Mouse (Mus musculus): ENCODE measurements around the gene Cd59b. TPM values are rescaled to one million over a fixed set of nuclear protein-coding genes. Genes with fewer than 3 reads are reported as not detected.
"Not testable (repeated sequence)": the region's sequence is repeated elsewhere in the genome, so short reads cannot be mapped to it uniquely, and the experiment has no call there.

Gene Cd59b
- polyA plus RNA-seq, 1 experiment from 2014 or later = 3.8 TPM

DNA sequence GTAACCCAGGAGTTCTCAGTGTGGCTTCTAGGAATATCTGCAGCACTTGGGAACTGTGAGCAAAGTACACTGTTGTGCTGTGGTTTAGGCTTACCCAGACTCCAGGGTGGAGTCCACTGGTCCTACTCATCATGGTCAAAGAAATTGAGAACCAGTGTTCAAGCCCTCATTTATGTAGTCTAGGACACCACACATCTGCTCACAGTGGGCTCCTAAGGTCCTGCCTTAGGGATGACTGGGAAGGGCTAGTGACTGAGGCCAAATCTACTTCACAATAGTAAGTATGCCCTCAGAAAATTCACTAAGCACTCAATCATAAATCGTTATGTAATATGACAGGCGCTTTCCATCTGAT lies 29.6 kb downstream of the Cd59b start:
- 97% methylated on average over 2 of the region's 2 CpGs for WGBS
- H3K4me2 ChIP-seq = no peak overlapping the region
- H3K4me3 ChIP-seq (replicated peaks) = no peak overlapping the region
- H3K9me3 ChIP-seq (replicated peaks) = no peaks in the 10 kb centered on the region
- peaks cover 10% of the 10 kb centered on the region; the same call in 1 of the 2 replicates for H3K4me1 ChIP-seq
- H3K27ac ChIP-seq (replicated peaks) = no peak overlapping the region
- H3K27me3 ChIP-seq (replicated peaks) = no peaks in the 10 kb centered on the region
- no peaks in the 10 kb centered on the region for H3K36me3 ChIP-seq
- ATAC-seq (ENCODE audit: low FRiP score) = no peak
- no peak overlapping the region for H3K9ac ChIP-seq (replicated peaks)

DNA sequence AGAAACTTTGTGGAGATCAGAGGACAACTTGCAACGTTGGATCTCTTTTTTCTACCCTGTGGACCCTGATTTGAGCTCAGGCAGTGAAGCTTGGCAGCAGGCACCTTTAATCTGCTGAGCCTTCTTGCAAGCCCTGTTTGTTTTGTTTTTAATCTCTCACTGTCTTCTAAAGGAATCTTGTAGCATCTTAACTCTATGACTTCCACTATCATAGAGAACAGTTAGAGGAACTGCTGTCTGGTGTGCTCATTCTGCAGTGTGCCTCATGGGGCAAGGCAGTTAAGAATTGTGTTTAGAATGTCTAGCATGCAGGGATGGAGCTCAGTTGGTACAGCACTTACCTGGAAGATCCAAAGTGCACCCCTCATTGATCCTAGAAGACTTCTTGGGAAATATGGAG lies 30.3 kb downstream of the Cd59b start:
- Histone ChIP-seq H3K36me3 (no peaks in the 10 kb centered on the region), H3K4me1 (peaks cover 10% of the 10 kb centered on the region; the same call in 1 of the 2 replicates), H3K9ac (replicated peaks) (no peak overlapping the region), H3K27ac (replicated peaks) (no peak overlapping the region), H3K4me3 (replicated peaks) (no peak overlapping the region), H3K9me3 (replicated peaks) (no peaks in the 10 kb centered on the region), H3K27me3 (replicated peaks) (no peaks in the 10 kb centered on the region), H3K4me2 (no peak overlapping the region)
- ATAC-seq (ENCODE audit: low FRiP score) = no peak
- WGBS = 68% methylated on average over 1 of the region's 1 CpGs

DNA sequence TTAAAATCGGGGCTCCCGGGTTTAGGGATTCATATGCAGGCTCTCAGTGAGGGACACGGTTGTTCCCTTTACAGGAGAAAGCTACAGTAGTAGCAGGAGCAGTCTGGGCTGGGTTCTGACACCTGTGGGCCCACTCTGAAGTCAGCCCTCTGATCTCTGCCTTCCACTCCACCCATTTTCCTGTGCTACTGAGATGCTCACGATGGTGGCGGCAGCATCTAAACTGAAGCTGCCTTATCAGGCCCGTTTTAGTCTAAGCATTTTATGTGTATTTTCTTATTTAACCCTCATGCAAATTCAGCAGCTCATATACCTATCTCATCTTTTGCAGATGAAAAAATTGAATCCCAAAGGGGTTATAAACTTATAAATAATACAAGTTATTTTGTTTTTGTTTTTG lies 35.2 kb downstream of the Cd59b start:
- Histone ChIP-seq H3K27me3 (replicated peaks) (no peaks in the 10 kb centered on the region), H3K36me3 (no peaks in the 10 kb centered on the region), H3K4me1 (no peaks in the 10 kb centered on the region), H3K9ac (replicated peaks) (no peak overlapping the region), H3K4me2 (no peak overlapping the region), H3K4me3 (replicated peaks) (no peak overlapping the region), H3K9me3 (replicated peaks) (no peaks in the 10 kb centered on the region), H3K27ac (replicated peaks) (no peak overlapping the region)
- no peak for ATAC-seq (ENCODE audit: low FRiP score)
- 92% methylated on average over 6 of the region's 6 CpGs for WGBS

DNA sequence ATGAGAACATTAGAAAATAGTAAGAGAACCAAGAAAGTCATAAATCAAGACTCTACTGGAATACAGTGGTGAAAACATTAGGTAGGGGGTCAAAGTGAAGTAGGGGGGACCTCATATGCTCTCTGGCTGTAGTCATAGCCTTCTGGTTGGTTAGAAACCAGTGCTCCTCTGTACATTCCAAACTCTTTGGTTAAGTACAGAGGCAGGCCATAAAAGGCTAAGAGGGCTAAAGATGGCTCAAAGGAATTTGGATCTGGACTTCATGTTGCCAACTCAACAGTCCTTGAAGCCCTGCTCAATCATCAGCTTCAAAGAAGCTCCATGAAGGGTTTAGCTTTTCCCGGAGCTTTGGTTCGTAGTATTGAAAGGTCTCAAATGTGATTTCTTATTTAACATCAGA lies 39.4 kb downstream of the Cd59b start:
- H3K36me3 ChIP-seq; H3K27ac ChIP-seq (replicated peaks); H3K27me3 ChIP-seq (replicated peaks); H3K4me1 ChIP-seq; H3K9me3 ChIP-seq (replicated peaks); H3K4me2 ChIP-seq; H3K9ac ChIP-seq (replicated peaks); H3K4me3 ChIP-seq (replicated peaks); ATAC-seq (ENCODE audit: low FRiP score): not testable (repeated sequence)
- WGBS = 98% methylated on average over 2 of the region's 2 CpGs

DNA sequence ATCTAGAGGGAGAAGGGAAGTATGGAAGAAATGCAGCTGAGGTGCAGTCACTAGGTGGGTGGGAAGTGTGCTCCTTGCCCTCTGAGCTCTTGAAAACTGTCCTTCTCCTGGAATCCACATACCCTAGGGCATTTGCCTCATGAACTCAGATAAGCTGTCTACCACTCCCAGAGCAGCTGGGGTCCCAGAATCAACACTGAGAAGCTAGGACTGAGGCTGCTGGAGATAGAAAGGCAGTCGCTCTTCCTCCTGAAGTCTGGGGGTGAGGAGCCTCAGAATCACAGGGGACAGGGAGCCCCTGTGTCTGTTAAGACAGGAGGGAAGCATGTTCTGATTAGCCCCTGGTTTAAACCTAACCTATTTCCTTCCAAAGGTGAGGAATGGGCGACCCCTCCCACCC lies 39.9 kb downstream of the Cd59b start:
- Histone ChIP-seq H3K27ac (replicated peaks) (no peak overlapping the region), H3K4me1 (no peaks in the 10 kb centered on the region), H3K4me3 (replicated peaks) (no peak overlapping the region), H3K9me3 (replicated peaks) (no peaks in the 10 kb centered on the region), H3K9ac (replicated peaks) (no peak overlapping the region), H3K27me3 (replicated peaks) (no peaks in the 10 kb centered on the region), H3K4me2 (no peak overlapping the region), H3K36me3 (no peaks in the 10 kb centered on the region)
- no peak for ATAC-seq (ENCODE audit: low FRiP score)
- WGBS = 78% methylated on average over 2 of the region's 2 CpGs

DNA sequence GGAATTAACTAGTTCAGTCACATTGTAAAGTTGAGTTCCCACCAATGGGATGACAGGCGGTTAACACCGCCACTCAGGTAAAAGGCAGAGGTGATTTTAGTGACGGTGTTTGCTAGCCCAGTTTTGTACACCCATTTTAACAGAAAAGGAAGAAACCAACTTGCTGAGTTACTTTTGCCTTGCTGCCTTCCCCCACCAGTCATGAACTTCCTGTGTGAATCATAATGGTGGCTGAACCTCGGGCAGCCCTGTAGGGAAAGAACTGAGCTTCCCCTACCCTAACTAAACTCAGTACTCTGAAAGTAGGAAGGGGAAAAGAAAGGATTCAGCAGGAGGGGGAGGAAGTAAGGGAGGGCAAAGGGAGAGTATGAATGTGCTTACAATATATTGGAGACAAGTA lies 40.4 kb downstream of the Cd59b start:
- no peaks in the 10 kb centered on the region for H3K27me3 ChIP-seq (replicated peaks)
- H3K4me3 ChIP-seq (replicated peaks) = no peak overlapping the region
- 84% methylated on average over 4 of the region's 4 CpGs for WGBS
- no peaks in the 10 kb centered on the region for H3K36me3 ChIP-seq
- H3K9me3 ChIP-seq (replicated peaks) = no peaks in the 10 kb centered on the region
- H3K4me2 ChIP-seq = no peak overlapping the region
- no peak overlapping the region for H3K9ac ChIP-seq (replicated peaks)
- no peaks in the 10 kb centered on the region for H3K4me1 ChIP-seq
- H3K27ac ChIP-seq (replicated peaks) = no peak overlapping the region
- no peak for ATAC-seq (ENCODE audit: low FRiP score)

DNA sequence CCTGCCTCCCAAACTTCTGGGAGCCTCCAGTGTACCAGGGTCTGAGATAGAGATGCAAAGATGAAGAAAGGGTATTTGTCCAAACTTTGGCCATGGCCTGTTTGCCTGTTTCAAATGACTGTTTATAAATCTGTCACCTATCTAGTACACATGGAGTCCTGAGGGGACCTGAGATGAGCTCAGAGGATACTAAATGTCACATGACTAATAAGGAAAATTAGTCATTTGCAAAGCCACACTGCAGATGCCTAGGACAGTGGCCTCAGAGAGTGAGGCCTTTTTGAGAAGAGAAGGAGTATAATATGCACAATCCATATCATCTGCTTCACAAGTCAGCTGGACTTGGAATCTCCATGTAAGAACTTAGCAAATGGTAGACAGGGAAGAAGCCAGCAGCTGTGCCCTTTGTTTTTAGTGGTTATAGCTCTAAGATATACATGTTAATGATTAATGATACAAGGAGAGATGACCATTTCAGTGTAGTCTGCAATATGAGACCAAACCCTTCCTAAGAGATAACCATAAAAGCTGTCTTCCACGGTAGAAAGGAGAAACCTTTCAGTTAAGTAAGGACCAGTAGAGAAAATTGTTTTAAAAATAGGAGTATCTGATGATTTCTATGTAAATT lies 41.6 kb downstream of the Cd59b start:
- not testable (repeated sequence) for H3K4me1 ChIP-seq; H3K9me3 ChIP-seq (replicated peaks); H3K27me3 ChIP-seq (replicated peaks); H3K27ac ChIP-seq (replicated peaks); H3K4me3 ChIP-seq (replicated peaks); H3K9ac ChIP-seq (replicated peaks); ATAC-seq (ENCODE audit: low FRiP score); H3K4me2 ChIP-seq; H3K36me3 ChIP-seq
- WGBS = no CpG with 5 or more reads among the region's 1 CpGs

DNA sequence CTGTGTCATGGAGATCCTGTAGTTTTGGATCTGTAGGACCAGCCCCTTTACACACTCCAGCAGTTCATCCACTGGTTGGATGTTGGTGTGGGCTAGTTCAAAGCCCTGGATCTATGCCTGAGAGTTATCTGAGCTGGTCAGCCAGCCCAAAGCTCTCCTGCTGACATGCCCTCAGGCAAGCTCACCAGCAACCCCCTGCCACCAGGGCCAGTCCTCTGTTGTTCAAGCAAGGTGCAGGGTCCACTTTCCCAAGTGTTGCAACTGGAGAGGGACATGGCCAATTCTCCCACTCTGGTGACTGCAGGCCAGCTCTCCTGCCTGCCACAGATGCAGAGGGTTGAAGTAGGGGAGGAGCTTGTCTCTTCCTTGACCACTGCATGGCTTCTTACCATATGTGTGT lies 43.9 kb downstream of the Cd59b start:
- H3K9me3 ChIP-seq (replicated peaks); ATAC-seq (ENCODE audit: low FRiP score); H3K27ac ChIP-seq (replicated peaks); H3K4me2 ChIP-seq; H3K4me3 ChIP-seq (replicated peaks); H3K9ac ChIP-seq (replicated peaks); H3K4me1 ChIP-seq; H3K36me3 ChIP-seq; H3K27me3 ChIP-seq (replicated peaks): not testable (repeated sequence)

DNA sequence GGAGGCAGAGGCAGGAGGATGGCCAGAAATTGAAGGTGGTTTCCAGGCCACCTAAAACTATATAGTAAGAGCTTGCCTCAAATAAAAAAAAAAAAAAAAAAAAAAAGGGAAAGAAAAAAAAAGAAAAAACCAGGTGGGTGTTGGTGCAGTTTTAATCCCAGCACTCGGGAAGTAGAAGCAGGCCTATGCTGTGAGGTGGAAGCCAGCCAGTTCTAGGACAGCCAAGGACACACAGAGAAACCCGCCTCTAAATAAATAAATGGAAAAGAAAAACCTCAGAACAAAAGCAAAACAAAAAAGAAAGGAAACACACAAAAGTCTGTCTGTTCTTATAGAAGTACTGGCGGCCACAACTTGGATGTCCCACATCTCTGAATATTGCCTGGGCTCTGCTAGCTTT lies 45.2 kb downstream of the Cd59b start:
- WGBS = 67% methylated on average over 3 of the region's 3 CpGs
- Histone ChIP-seq H3K4me1 (no peaks in the 10 kb centered on the region), H3K4me2 (no peak overlapping the region), H3K9ac (replicated peaks) (no peak overlapping the region), H3K36me3 (no peaks in the 10 kb centered on the region), H3K27me3 (replicated peaks) (no peaks in the 10 kb centered on the region), H3K27ac (replicated peaks) (no peak overlapping the region), H3K9me3 (replicated peaks) (no peaks in the 10 kb centered on the region), H3K4me3 (replicated peaks) (no peak overlapping the region)
- no peak for ATAC-seq (ENCODE audit: low FRiP score)

DNA sequence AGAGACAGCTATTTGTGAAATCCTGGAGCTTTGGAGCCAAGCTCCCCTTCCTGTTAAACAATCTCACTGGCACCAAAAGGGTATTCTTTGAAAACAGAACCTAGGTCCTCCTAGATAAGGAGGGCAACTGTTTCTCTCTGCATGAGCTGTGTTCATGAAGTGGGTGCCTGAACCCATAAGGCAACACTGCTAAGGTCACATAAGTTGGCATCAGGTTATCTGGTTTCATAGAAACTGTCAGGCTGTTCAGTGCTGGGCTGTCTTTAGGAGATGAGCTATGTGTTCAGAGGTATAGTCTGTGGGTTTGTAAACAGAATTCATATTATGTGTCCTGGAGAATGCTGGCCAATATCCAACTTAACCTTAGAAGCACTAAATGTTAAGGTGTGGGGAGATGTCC lies 47.5 kb downstream of the Cd59b start:
- not testable (repeated sequence) for H3K4me2 ChIP-seq; H3K9ac ChIP-seq (replicated peaks); H3K4me1 ChIP-seq; H3K36me3 ChIP-seq; H3K9me3 ChIP-seq (replicated peaks); H3K27ac ChIP-seq (replicated peaks); H3K4me3 ChIP-seq (replicated peaks); ATAC-seq (ENCODE audit: low FRiP score); H3K27me3 ChIP-seq (replicated peaks)

DNA sequence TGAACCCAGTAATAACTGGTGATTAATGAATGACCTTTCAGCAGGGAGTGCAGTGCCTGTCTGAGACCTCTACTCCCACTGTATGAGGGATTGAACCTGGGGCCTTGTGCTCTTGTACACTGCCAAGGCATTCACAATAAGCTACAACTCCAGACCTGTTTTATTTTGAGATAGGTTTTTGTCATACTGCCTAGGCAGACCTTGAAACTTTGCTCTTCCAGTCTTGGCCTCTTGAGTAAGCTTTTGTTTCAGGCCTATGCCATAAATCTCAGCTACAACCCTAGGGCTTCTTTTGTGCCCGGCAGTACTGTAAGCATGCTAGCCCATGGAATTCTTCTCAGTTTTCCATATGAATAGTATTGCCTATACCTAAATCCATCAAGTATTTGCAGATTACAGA lies 49.4 kb downstream of the Cd59b start:
- WGBS = 22% methylated on average over 1 of the region's 1 CpGs
- Histone ChIP-seq H3K4me1 (peaks cover 11% of the 10 kb centered on the region), H3K9ac (replicated peaks) (no peak overlapping the region), H3K9me3 (replicated peaks) (no peaks in the 10 kb centered on the region), H3K4me3 (replicated peaks) (no peak overlapping the region), H3K27ac (replicated peaks) (no peak overlapping the region), H3K36me3 (no peaks in the 10 kb centered on the region), H3K4me2 (no peak overlapping the region), H3K27me3 (replicated peaks) (0 out of 2 replicates have a peak, but pooled peaks cover 3% of the 10 kb centered on the region)
- ATAC-seq (ENCODE audit: low FRiP score) = no peak

DNA sequence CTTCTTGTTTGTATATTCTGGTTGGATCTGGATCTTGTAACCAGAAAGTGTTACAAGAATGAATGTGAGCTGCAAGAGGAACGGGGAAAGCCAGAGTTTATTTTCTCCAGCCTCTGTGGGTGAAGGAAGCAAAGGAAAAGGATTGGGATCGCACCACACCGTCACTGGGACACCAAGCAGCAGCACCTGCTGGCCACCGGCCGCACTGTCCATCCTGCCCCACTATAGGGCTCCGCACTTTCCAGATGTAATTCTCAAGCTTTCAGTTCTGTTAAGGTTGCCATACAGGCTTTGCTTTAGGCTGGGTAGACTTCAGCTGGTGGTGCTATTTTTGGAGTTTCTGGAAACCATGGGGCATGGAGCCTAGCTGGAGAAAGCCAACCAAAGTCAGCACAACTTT lies 50.7 kb downstream of the Cd59b start:
- Histone ChIP-seq H3K9me3 (replicated peaks) (no peaks in the 10 kb centered on the region), H3K4me2 (no peak overlapping the region), H3K4me1 (peaks cover 11% of the 10 kb centered on the region), H3K36me3 (no peaks in the 10 kb centered on the region), H3K9ac (replicated peaks) (no peak overlapping the region), H3K27me3 (replicated peaks) (0 out of 2 replicates have a peak, but pooled peaks cover 3% of the 10 kb centered on the region), H3K27ac (replicated peaks) (no peak overlapping the region), H3K4me3 (replicated peaks) (no peak overlapping the region)
- no peak for ATAC-seq (ENCODE audit: low FRiP score)
- 70% methylated on average over 6 of the region's 6 CpGs for whole genome bisulfite sequencing

Data from neural tube, embryonic 15.5 days (tissue).